Mouse (Mus musculus): Measurements from ENCODE around the gene Gstt2. TPM values are rescaled to one million over a fixed set of nuclear protein-coding genes. Genes with fewer than 3 reads are reported as not detected.

The Gstt2 gene
- total RNA-seq, 4 experiments from 2014 or later: 25.4 to 67.6 (median 45.9) TPM

GRCm38 (mm10) chr10:75827668-75828360 lies 9.4 kb downstream of the Gstt2 start:
- peak; percentile 67 for DNase-seq

- DNase-seq: no peak
Measured at GRCm38 (mm10) chr10:75824530-75824929, 12.7 kb downstream of the Gstt2 start.

- no peak for DNase-seq
Measured at GRCm38 (mm10) chr10:75823782-75824181, 13.4 kb downstream of the Gstt2 start.

- no peak for DNase-seq
Measured at GRCm38 (mm10) chr10:75822443-75822842, 14.8 kb downstream of the Gstt2 start, which contains the start of gene Gstt4. Gene Gstt4, minus strand, starts transcription at chr10:75822543.

GRCm38 (mm10) chr10:75819882-75820281 lies 17.3 kb downstream of the Gstt2 start:
- no peak for DNase-seq

- DNase-seq: no peak
Measured at GRCm38 (mm10) chr10:75818641-75819040, 18.6 kb downstream of the Gstt2 start.

GRCm38 (mm10) chr10:75804217-75804616 lies 33.0 kb downstream of the Gstt2 start:
- DNase-seq: no peak

GRCm38 (mm10) chr10:75798176-75798696 lies 39.0 kb downstream of the Gstt2 start, which contains the start of gene Gstt1:
Gene Gstt1, minus strand, starts transcription at chr10:75798584.
- DNase-seq: peak; percentile 52

- DNase-seq: peak; percentile 37
Measured at GRCm38 (mm10) chr10:75797619-75798175, 39.5 kb downstream of the Gstt2 start.

GRCm38 (mm10) chr10:75796731-75797516 lies 40.3 kb downstream of the Gstt2 start:
- DNase-seq: no peak

- no peak for DNase-seq
Measured at GRCm38 (mm10) chr10:75794880-75795279, 42.3 kb downstream of the Gstt2 start.

GRCm38 (mm10) chr10:75790773-75791172 lies 46.5 kb downstream of the Gstt2 start:
- DNase-seq: no peak

GRCm38 (mm10) chr10:75789841-75790240 lies 47.4 kb downstream of the Gstt2 start:
- DNase-seq: no peak

GRCm38 (mm10) chr10:75789081-75789735 lies 48.0 kb downstream of the Gstt2 start:
- DNase-seq: no peak

GRCm38 (mm10) chr10:75788277-75788676 lies 48.9 kb downstream of the Gstt2 start:
- no peak for DNase-seq

- DNase-seq: no peak
Measured at GRCm38 (mm10) chr10:75785442-75785841, 51.8 kb downstream of the Gstt2 start.

Other genes with a start within 250 kb of the Gstt2 start
- gene Ggt5, start 248.1 kb downstream of the Gstt2 start, total RNA-seq (2022): 1 to 10 TPM; 4.2 to 9.6 (median 5.7) TPM
- gene Susd2, start 193.4 kb downstream of the Gstt2 start, total RNA-seq (2022): 10 to 100 TPM in 2 of 4 experiments, 1 to 10 TPM in 2; 9.4 to 15.1 (median 11.5) TPM
- 10 to 100 TPM; 35.7 to 69.0 (median 43.8) TPM for gene Cabin1, start 73.1 kb downstream of the Gstt2 start, total RNA-seq (2022)
- gene Ddt, start 64.0 kb downstream of the Gstt2 start, total RNA-seq (2022): 100 to 1,000 TPM in 2 of 4 experiments, 10 to 100 TPM in 2; 85.8 to 143 (median 110) TPM
- not detected for gene Gm20441, start 56.5 kb downstream of the Gstt2 start, total RNA-seq (2022)
- gene Gstt3, start 56.0 kb downstream of the Gstt2 start, total RNA-seq (2022): 10 to 100 TPM; 28.7 to 37.8 (median 34.4) TPM
- 10 to 100 TPM; 49.4 to 80.4 (median 66.3) TPM for gene Gstt1, start 38.8 kb downstream of the Gstt2 start, total RNA-seq (2022)
- gene Gstt4, start 14.9 kb downstream of the Gstt2 start, total RNA-seq (2022): not detected
- gene Mif, start 22.8 kb upstream of the Gstt2 start, total RNA-seq (2022): 100 to 1,000 TPM; 253 to 280 (median 275) TPM
- 1 to 10 TPM; 1.2 to 2.6 (median 1.6) TPM for gene Derl3, start 56.0 kb upstream of the Gstt2 start, total RNA-seq (2022)
- 100 to 1,000 TPM in 1 of 4 experiments, 10 to 100 TPM in 3; 73.2 to 105 (median 85.1) TPM for gene Smarcb1, start 84.2 kb upstream of the Gstt2 start, total RNA-seq (2022)
- gene Chchd10, start 95.7 kb upstream of the Gstt2 start, total RNA-seq (2022): 100 to 1,000 TPM; 741 to 924 (median 745) TPM
- 10 to 100 TPM in 2 of 4 experiments, 1 to 10 TPM in 2; 7.7 to 21.1 (median 13.2) TPM for gene Mmp11, start 99.1 kb upstream of the Gstt2 start, total RNA-seq (2022)
- gene Gm867, start 103.2 kb upstream of the Gstt2 start, total RNA-seq (2022): 1 to 10 TPM in 3 of 4 experiments, under 1 TPM in 1; 0.83 to 2.8 (median 1.3) TPM
- gene Vpreb3, start 105.6 kb upstream of the Gstt2 start, total RNA-seq (2022): under 1 TPM in 1 of 4 experiments, not detected in 3; 0.65 TPM
- not detected for gene Gm5134, start 117.1 kb upstream of the Gstt2 start, total RNA-seq (2022)
- gene Zfp280b, start 195.2 kb upstream of the Gstt2 start, total RNA-seq (2022): 10 to 100 TPM in 2 of 4 experiments, 1 to 10 TPM in 2; 8.7 to 10.4 (median 9.5) TPM